Mouse (Mus musculus) embryonic stem cell, embryonic (primary cell): Measurements from ENCODE around the gene Rcbtb2.
"Not testable (repeated sequence)": the region's sequence is repeated elsewhere in the genome, so short reads cannot be mapped to it uniquely, and the experiment has no call there.

Experiments used
- CTCF ChIA-PET, 4 experiments: fragments of 300-600 bp in 2 of 4; fragments of 350-600 bp in 2 of 4; sonication (Branson Sonifier 250); formaldehyde crosslinking; loops; one replicate each; lab custom pipeline; 2022; ENCODE audit warnings: inconsistent platforms in 2 of 4; lab: Charles Lee
- POLR2A ChIA-PET, 4 experiments: fragments of 300-600 bp in 2 of 4; fragments of 350-600 bp in 2 of 4; sonication (Branson Sonifier 250); formaldehyde crosslinking; loops; one replicate each; lab custom pipeline; 2022; ENCODE audit warnings: antibody characterized with exemption in 4 of 4, inconsistent platforms in 1 of 4; lab: Charles Lee

Rcbtb2 gene

DNA sequence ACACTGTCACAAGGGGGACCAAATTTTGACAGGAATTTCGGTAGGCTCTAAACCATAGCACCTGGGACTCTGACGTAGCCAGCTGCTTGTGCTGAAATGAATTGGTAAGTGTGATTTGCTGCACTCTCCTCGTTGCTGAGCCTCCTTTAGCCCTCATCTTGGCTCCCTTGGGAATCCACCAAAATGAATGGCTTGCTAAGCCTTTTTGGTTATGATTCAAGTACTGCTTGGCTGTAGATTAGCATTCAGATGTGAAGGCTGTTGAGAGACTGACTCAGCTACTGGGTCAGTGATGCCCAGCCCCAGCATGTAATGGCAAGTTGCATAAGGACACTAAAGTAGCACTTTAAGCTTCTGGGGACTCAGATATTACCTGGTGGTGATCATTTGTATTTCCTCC, 12.2 kb upstream of the Rcbtb2 start:
- POLR2A ChIA-PET = interaction anchor here in 2 of 4 experiments (0.8 to 1.0 kb wide), 3 partner anchors 9 to 157 kb away, joined by 3 read pairs; no protein-coding TSS in a partner anchor
- CTCF ChIA-PET = interaction anchor here in 1 of 4 experiments (0.5 kb wide), 1 partner anchor 134 kb away, joined by 3 read pairs; no protein-coding TSS in a partner anchor

DNA sequence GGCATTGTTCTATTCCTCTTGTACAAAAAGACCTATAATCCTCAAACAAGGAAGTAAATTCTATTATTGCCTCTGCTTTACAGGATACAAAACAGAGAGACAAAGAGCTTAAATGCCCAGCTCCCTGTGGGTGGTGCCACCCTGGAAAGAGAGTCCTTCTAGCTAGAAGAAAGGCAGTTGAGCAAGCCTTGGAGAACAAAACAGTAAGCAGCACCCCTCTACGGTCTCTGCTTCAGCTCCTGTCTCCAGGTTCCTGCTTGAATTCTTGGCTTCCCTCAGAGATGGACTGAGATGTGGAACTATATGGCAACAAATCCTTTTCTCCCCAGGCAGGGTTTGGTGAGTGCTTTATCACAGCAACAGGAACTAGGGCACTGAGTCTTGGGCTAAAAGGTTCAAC, 11.7 kb upstream of the Rcbtb2 start:
- ChIA-PET CTCF (no interaction called here), POLR2A (interaction anchor here in 2 of 4 experiments (0.8 to 1.0 kb wide), 3 partner anchors 9 to 157 kb away, joined by 3 read pairs; no protein-coding TSS in a partner anchor)

DNA sequence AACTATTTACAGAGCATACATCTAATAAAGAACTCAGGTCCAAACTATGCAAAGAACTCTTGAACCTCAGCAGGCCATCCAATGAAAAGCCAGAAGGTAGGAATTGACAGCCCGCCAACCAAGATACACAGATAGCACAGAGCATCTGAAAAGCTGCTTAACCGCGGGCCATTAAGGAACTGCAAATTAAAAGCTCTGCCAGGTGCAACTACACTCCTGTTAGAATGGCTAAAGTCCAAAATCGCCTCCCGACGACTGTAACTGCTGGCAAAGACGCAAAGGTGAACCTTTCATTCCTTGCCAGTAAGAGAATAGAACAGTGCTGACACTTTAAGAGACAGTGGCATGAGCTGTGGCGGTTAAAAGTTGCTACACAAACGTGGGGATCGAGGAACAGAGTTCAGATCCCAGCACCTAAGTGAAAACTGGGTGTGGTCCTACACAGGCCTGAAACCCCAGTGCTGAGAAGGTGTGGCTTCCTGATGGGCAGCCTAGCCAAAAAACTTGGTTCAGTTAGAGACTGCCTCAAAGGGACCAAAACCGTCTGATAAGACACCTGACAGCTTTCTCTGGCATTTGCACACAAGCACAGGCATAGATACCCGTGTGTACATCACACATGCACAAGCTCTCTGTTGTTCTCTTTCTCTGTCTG, 10.5 kb upstream of the Rcbtb2 start:
- POLR2A ChIA-PET = no interaction called here
- CTCF ChIA-PET = no interaction called here

DNA sequence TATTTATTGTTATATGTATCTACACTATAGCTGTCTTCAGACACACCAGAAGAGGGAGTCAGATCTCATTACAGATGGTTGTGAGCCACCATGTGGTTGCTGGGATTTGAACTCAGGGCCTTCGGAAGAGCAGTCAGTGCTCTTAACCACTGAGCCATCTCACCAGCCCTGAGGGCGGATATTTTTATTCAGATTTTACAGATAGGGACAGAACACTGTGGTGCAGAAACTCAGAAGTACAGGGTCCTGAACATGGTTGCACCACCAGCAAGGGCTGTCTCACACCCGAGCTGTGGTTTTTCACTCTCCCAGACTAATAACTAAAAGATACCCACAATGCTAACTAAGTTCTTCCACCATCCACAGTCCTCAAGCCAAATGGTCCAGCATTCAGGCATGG, 7.9 kb upstream of the Rcbtb2 start:
- CTCF ChIA-PET, POLR2A ChIA-PET: not testable (repeated sequence)

DNA sequence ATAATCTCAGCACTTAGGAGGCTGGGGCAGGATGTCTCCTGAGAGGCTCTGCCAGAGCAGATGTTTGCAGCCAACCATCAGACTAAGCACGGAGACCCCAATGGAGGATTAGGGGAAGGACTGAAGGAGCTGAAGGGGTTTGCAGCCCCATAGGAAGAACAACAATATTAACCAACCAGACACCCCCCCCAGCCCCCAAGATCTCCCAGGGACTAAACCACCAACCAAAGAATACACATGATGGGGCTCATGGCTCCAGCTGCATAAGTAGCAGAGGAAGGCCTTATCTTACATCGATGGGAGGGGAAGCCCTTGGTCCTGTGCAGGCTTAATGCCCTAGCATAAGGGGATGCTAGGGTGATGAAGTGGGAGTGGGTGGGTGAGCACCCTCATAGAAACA, 6.5 kb upstream of the Rcbtb2 start:
- ChIA-PET POLR2A (no interaction called here), CTCF (no interaction called here)

DNA sequence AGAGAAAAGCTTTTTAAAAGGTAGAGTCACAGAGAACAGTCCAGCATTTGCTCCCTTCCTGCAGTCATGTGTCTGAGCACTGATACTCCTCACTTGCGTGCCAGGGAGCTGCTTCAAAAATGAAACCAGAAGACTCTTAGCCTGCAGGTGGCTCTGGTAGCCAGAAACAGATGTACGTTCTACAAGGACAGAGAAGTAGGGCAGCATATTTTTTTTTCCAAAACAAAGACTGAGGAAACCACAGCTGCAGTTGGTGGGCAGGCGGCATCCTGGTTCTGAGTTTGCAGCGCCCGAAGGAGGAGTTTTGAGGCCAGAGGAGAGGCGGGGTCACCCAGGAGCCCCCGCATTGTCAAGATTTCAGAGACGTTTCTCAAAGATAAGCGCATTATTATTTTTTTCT, 5.9 kb upstream of the Rcbtb2 start:
- ChIA-PET CTCF (no interaction called here), POLR2A (no interaction called here)

DNA sequence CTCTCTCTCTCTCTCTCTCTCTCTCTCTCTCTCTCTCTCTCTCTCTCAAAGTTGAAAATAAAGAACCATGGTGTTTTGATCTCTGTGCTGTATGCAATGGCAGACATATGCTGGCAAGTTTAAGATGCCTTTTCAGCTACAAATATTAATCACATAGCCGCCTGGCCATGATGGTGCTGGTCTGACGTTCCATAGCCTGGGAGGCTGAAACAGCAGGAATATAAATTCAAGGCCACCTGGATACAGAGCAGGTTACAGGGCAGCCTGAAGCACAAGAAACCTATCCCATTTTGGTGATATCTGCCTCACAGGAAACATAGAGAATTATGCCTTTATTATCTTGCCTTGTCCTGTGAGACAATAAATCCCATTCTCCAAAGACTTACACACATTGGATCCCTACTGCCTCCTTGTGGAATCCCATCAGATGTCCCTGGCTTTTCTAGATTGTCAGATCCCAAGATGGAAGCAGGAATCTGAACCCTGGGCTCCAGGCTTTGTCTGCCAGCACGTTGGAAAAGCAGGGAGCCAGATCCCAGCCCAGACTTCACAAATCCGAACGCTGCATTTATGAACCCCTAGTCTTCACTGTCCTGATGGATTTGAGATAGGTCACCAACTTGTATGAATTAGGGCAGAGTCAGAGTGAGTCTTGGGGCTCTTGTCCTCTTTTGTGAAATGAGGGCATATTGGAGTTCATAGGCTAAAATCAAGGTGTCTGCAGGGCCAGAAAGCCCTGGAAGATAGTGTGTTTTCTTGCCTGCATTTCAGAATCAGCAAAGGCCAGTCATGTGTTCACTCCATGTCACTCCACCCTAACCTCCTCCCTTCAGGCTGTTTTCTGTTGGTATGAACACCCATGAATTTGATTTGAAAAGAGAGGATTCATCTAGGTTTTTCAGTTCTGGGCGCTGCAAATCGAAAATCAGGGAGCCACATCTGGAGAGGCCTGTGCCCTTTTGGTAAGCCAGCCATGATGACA, 5.1 kb upstream of the Rcbtb2 start:
- CTCF ChIA-PET = no interaction called here
- POLR2A ChIA-PET = no interaction called here

DNA sequence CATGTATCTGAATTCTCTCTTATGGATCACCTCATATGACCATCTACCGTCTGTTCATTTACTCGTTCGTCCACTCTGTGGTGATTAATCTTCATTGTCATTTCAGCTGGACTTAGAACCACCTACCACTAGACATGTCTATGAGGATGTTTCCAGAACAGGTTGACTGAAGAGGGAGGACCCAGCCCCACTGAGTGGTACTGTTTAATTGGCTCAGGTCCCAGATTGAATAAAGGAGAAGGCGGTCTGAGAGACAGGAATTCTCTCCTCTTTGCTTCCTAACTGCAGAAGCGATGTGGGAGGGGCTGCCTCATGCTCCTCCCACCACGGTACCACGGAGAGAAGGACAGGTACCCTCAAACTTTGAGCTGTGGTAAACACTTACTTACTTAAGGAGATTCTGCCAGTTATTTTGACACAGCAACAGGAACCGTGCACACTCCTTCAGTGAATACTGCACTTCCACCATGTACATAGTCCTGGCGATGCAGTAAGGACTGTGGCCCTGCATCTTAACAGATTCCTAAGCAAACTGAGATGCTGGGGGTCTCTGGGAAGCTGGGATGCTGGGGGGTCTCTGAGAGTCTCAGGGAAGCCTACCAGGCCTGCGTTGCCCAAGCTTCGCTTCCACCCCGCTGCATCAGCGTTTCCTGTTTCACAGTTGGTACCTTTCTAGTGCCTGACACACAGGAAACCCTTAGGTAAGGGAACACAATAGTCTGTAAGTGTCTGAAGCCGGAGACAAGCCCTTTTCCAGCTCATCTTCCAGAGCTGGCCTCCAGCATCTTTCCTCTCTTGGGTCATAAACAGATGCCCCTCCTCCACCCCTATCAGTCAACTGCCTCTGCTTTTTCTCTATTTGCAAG, 4.1 kb upstream of the Rcbtb2 start:
- CTCF ChIA-PET = interaction anchor here in 2 of 4 experiments (1.5 kb wide), 2 partner anchors 12 to 135 kb away, joined by 3 to 5 read pairs; no protein-coding TSS in a partner anchor
- POLR2A ChIA-PET = interaction anchor here in 2 of 4 experiments (1.5 to 2.0 kb wide), 3 partner anchors 8 to 24 kb away, joined by 3 to 5 read pairs (median 3); no protein-coding TSS in a partner anchor

DNA sequence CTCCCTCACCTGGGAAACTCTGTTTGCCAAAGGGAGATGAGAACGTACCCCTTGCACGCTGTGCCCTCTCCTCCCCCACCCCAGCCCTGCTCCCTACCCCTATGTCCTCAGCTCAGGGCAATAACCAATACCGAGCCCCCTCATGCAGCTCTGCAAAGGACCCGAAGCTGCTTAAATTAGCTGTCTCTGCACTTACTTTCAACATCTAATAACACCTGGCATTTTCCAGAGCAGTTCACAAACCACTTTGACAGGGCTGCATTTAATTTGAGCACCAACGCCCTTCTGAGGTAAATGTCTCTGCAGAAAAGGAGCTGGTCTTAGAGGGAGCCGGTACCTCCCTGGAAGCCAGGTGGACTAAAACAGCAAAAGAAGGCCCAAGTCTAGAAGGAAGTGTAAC, 3.4 kb upstream of the Rcbtb2 start:
- ChIA-PET POLR2A (interaction anchor here in 3 of 4 experiments (0.7 to 2.0 kb wide), 6 partner anchors 9 to 454 kb away, joined by 3 to 5 read pairs (median 3); no protein-coding TSS in a partner anchor), CTCF (interaction anchor here (0.5 to 1.5 kb wide), 4 partner anchors 13 to 525 kb away, joined by 3 to 16 read pairs (median 4); no protein-coding TSS in a partner anchor)

DNA sequence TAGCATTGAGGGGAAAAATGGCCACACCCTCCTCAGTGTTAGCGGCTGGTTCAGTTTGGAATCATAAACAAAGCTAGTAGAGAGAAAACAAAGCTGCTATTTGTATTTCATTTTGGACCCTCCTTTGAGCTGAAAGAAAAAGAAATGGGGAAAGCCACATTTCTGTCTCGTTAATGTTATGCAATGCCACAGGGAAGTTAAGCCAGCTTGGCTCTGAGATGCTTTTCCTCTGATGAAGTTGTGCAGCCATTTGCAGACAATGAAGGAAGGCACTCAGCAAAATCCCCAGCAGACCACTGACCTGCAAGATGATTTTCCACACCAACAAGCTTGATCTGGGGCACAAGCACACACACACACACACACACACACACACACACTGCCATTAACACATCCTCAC, 2.9 kb upstream of the Rcbtb2 start:
- CTCF ChIA-PET = interaction anchor here (0.5 to 1.5 kb wide), 4 partner anchors 13 to 525 kb away, joined by 3 to 16 read pairs (median 4); no protein-coding TSS in a partner anchor
- POLR2A ChIA-PET = interaction anchor here in 3 of 4 experiments (0.7 to 2.0 kb wide), 6 partner anchors 9 to 454 kb away, joined by 3 to 5 read pairs (median 3); no protein-coding TSS in a partner anchor

DNA sequence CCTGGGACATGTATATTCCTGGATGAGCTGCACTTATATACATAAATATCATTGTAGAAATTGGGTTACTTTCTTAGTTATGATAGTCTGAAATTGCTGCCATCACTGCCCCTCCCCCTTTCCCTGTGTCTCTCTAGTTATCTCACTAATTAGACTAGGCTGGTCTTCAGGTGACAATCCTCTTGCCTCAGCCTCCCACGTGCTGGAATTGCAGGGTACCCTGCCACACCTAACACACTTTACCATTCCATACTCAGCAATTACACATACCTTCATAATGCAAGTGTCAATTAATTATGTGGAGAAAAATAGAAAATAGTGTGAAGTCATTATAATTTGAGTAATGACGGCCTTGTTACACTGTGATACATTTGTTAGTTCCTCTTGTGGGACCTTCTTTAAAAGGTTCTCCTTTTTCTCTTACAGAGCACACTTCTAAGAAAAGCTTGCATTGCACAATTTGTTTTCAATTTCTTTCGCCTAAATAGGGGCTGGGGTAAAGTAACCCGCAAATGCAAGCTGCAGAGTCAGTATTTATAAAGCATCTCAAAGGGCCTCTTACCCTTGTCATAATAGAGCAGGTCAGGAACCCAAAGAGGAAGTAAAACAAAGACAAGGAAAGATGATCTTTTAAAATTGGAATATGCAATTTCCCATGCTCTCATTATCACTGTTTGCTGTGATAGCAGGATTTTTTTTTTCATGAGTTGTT, 470 bp upstream of the Rcbtb2 start:
- POLR2A ChIA-PET = interaction anchor here in 1 of 4 experiments (1.4 kb wide), 1 partner anchor 21 kb away, joined by 3 read pairs; no protein-coding TSS in a partner anchor
- CTCF ChIA-PET = interaction anchor here in 2 of 4 experiments (0.5 to 1.2 kb wide), 2 partner anchors 16 to 394 kb away, joined by 3 to 25 read pairs; no protein-coding TSS in a partner anchor

DNA sequence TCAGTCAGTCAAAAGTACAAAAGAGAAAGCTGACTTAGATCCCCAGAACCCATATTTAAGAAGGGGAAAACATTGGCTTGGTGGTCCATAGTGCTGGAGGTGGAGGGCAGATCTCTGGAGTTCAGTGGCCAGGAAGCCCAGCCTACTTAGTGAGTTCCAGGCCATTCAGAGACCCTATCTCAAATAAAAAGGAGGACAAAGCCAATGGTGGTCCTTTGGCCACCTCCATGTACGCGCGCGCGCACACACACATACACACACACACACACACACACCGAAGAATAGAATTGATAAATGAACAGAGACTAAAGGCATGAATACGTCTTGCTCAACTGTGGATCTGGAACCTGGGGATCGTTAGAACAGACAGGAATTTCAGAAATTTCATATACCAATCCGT, 544 bp downstream of the Rcbtb2 start:
- CTCF ChIA-PET = interaction anchor here in 2 of 4 experiments (0.6 to 1.2 kb wide), 2 partner anchors 17 kb away, joined by 3 to 25 read pairs; no protein-coding TSS in a partner anchor
- POLR2A ChIA-PET = interaction anchor here in 1 of 4 experiments (0.6 kb wide), 1 partner anchor 10 kb away, joined by 3 read pairs; no protein-coding TSS in a partner anchor

DNA sequence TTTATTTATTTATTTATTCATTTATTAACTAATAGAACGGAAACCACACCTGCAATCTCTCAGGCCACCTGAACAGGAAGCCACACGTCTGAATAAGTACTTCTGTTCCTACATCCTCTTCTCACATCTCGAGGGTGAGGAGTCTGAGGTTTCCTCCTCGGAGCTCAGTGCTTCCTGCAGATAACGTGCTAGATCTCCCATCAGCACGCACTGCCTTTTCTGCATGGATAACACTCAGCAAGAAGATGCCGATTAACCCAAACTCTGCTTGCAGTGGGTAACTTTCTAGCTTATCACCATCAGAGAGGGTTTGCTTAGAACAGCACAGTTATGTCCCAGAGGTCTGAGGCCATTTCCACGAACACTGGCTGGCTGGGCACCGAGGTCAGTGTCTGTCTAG, 949 bp downstream of the Rcbtb2 start:
- ChIA-PET POLR2A (interaction anchor here in 1 of 4 experiments (0.6 kb wide), 1 partner anchor 10 kb away, joined by 3 read pairs; no protein-coding TSS in a partner anchor), CTCF (interaction anchor here in 2 of 4 experiments (0.6 to 1.2 kb wide), 2 partner anchors 17 kb away, joined by 3 to 25 read pairs; no protein-coding TSS in a partner anchor)

DNA sequence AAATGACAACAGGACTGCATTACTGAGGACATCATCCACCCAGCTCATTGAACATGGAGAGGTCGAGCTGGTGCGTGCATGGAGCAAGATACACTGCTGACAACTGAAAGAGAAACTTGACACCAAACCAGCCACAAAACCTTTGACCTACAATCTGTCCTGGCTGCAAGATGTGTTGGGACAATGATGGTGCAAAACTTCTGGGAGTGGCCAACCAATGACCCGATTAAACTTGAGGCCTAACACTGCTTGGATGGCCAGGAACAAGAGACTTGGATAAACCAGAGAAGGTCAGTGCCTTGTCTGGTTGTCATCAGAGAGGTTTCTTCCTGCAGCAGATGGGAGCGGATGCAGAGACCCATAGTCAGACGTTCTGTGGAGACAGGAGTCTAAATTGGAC, 7.7 kb downstream of the Rcbtb2 start:
- POLR2A ChIA-PET = interaction anchor here in 1 of 4 experiments (2.2 kb wide), 1 partner anchor 12 kb away, joined by 9 read pairs; no protein-coding TSS in a partner anchor

DNA sequence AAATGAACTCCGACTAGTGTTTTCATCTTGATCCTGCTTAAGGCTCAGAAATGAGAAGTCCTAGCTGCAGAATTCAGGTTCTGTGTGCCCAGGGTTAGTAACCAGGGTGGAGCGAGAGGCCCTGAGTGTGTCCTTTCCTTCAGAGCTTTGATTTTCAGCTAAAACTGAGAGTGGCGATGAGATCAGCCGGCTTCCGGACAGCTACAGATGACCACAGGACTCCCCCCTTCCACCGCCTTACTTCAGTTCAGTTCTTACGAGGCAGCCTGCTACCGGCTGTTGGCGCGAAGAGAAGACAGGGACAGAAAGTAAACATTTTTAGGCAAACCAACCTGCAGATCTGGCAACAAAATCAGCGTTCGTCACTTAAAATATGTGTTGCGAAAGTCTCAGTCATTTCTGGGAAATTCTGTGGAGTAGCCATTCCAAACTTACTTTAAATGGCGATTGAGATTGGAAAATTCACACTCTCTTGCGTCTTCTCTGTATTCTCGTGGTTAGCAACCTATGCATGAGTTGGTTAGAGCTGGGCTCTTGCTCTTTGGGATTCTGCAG, 9.1 kb downstream of the Rcbtb2 start:
- POLR2A ChIA-PET = interaction anchor here in 3 of 4 experiments (1.0 to 2.2 kb wide), 3 partner anchors 11 kb away, joined by 3 to 9 read pairs (median 4); no protein-coding TSS in a partner anchor
- CTCF ChIA-PET = interaction anchor here in 1 of 4 experiments (0.6 kb wide), 1 partner anchor 153 kb away, joined by 3 read pairs; no protein-coding TSS in a partner anchor

More for the DNA sequence above, 7.7 kb downstream of the Rcbtb2 start:
- CTCF ChIA-PET = no interaction called here

DNA sequence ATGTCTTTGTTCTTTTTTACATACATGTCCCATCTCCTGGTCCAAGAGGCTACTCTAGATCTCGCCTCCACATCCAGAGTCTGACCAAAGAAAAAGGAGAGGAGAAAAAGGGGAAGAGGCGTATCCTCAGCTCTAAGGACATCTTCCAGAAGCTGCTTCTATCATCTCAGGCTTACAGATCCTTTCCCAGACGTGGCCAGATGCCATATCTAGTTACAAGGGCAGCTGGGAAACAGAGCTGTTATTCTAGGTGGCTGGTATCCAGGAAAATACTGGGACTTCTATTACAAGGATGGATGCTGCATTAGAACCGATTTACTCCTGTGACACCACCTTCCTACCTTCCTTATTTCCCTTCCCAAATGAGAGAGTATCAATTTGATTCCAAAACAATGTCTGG, 9.9 kb downstream of the Rcbtb2 start:
- ChIA-PET POLR2A (interaction anchor here in 1 of 4 experiments (1.0 kb wide), 1 partner anchor 10 kb away, joined by 3 read pairs; no protein-coding TSS in a partner anchor), CTCF (no interaction called here)
